Mouse (Mus musculus) brown adipose tissue, adult 24 weeks (tissue): ENCODE data around the gene Zfp513. TPM values are rescaled to one million over a fixed set of nuclear protein-coding genes. Genes with fewer than 3 reads are reported as not detected.
A peak's percentile ranks its signal among the peaks of the same experiment; 100 is the strongest.

ENCODE experiments used
- H3K27ac ChIP-seq: fragments of 200-500 bp; replicated peaks from 2 replicates; pipeline ENCODE4 v1.5.1; 2012; ENCODE audit warnings: low read depth, mild to moderate bottlenecking, low read length
- H3K4me1 ChIP-seq: fragments of 200-500 bp; 2 replicates; pipeline ENCODE4 v1.6.1; 2012; ENCODE audit warnings: low read length, mixed read lengths; ENCODE audit not compliant: control insufficient read depth, insufficient read depth, insufficient read length
- H3K4me3 ChIP-seq: fragments of 200-500 bp; 2 replicates; pipeline ENCODE4 v1.5.1; 2012; ENCODE audit warnings: low read depth, mild to moderate bottlenecking, low read length, moderate library complexity; ENCODE audit not compliant: insufficient read depth
- polyA plus RNA-seq: library from polyadenylated mRNA; stranded (reverse); fragments of >200 nt; gene quantifications from 2 replicates; pipeline ENCODE4 v1.2.4, GENCODE M21; 2012; ENCODE audit not compliant: missing spikeins, insufficient read depth, insufficient read length

The Zfp513 gene
- polyA plus RNA-seq, 1 experiment: 10.0 TPM

GRCm38 (mm10) chr5:31194486-31195485 lies 7.3 kb downstream of the Zfp513 start:
- Histone ChIP-seq H3K4me1 (peaks cover 3% of the 10 kb centered on the region; the same call in 1 of the 2 replicates), H3K4me3 (no peak overlapping the region), H3K27ac (no peak overlapping the region)

DNA sequence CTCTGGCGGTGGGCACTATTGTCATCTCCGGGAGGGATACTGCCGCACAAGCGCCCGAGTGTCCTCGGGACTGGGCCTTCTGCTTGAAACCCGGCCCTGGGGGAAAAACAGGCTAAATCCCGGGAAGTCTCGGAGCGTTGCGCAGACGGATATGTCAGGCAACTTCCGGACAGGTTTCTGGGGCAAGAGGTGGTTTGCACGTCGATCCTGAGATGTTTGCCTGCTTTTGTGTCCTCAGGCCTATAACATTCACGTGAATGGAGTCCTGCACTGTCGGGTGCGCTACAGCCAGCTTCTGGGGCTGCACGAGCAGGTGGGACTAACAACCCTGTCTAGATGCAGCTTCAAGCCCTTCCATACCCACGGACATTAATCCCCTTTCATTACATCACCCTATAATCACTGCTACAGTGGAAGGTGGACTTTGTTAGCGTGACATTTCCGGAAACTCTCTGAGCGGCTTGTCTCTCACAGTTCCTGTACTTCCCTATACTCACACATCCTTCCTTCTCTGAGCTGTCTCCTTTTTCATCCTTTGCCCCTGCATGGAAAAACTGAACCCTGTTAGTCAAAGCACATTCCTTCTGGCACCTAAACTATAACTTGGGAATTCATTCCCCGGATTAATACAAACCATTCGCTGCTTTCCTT lies 8.3 kb downstream of the Zfp513 start:
- peaks cover 3% of the 10 kb centered on the region; the same call in 1 of the 2 replicates for H3K4me1 ChIP-seq
- peak overlapping the region; percentile 92 for H3K4me3 ChIP-seq
- peak overlapping the region; percentile 85 for H3K27ac ChIP-seq

DNA sequence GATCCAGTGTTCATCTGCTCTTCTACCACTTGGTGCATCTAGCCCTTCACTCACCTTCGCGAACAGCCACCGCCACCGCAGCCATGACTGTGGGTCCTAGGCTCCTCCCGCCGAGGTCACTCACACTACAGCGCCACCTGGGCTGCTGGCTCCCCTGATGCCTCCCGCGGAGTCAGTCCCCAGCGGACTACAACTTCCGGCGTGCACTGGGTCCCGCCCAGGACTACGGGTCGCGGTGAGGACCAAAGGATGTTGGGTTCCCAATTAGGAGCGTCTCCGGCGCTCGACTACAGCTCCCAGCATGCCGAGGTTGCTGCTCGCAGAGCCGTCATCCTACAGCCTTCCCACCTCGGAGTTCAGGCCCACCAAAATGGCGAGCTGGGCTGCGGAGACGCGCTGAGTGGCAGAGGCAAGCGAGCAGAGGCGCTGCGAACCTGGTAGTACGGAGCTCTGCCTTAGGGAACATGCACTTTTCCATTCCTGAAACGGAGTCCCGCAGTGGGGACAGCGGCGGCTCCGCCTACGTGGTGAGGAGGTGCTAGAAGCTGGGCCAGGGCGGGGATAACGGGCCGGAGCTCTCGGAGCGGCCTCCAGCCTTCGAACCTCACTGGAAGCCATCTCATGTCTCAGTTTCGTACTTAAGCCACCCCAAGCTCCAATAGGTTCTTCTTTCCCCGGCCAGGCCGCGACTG lies 9.0 kb downstream of the Zfp513 start, which contains the start of the genes Snx17 and Eif2b4:
Snx17 (plus strand) TSS at position 289 of the 692 bp plus-strand sequence.
Eif2b4 (minus strand) TSS at position 492 of the 692 bp plus-strand sequence.
- H3K27ac ChIP-seq: peak within 1 kb of the TSS; percentile 85
- H3K4me3 ChIP-seq: peak within 1 kb of the TSS; percentile 92
- H3K4me1 ChIP-seq: peaks cover 3% of the 10 kb centered on the region; the same call in 1 of the 2 replicates

- Histone ChIP-seq H3K4me1 (peaks cover 3% of the 10 kb centered on the region; the same call in 1 of the 2 replicates), H3K4me3 (peak overlapping the region; percentile 78), H3K27ac (peak overlapping the region; percentile 62)
Measured at GRCm38 (mm10) chr5:31192045-31192938, 9.8 kb downstream of the Zfp513 start.

DNA sequence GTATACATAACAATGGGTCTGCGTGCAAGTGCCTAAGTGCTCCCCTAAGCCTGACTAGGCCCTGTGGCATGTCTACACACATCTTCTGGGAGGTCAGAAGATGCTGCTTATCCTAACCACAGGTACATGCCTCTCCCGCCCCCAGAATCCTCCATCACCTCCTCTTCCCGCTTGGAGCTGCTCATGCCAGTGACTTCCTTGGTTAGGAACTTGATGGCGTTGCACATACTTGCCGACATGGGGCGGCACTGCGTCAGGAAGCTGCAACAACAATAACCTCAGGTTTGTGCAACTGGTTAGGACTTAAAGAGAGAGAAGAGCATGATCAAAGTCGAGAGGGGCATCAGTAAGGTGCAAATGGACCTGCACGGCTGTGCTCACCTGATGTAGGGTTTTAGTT lies 11.9 kb downstream of the Zfp513 start:
- Histone ChIP-seq H3K4me1 (peaks cover 3% of the 10 kb centered on the region; the same call in 1 of the 2 replicates), H3K4me3 (no peak overlapping the region), H3K27ac (no peak overlapping the region)

DNA sequence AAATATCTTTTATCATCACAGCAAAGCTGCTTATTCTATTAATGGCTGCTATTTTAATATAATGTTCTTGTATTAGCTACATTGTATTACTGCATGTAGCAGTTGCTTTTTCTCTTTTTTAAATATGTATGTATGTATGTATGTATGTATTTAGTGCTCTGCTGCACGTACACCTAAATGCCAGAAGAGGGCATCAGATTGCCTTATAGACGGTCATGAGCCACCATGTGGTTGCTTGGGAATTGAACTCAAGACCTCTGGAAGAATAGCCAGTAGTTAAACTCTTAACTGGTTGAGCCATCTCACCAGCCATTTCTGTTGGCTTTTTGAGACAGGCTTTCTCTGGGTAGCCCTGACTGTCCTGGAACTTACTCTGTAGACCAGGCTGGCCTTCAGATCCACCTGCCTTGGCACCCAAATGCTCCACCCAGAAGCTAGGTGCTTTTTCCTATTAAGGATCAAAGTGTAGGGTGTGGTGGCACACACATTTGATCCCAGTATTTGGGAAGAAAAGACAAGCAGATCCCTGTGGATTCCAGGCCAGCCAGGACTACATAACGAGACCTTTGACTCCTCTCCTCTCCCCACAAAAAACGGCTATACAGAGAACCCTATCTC lies 13.8 kb downstream of the Zfp513 start:
- Histone ChIP-seq H3K4me1 (peaks cover 3% of the 10 kb centered on the region; the same call in 1 of the 2 replicates), H3K27ac (no peak overlapping the region), H3K4me3 (no peak overlapping the region)

DNA sequence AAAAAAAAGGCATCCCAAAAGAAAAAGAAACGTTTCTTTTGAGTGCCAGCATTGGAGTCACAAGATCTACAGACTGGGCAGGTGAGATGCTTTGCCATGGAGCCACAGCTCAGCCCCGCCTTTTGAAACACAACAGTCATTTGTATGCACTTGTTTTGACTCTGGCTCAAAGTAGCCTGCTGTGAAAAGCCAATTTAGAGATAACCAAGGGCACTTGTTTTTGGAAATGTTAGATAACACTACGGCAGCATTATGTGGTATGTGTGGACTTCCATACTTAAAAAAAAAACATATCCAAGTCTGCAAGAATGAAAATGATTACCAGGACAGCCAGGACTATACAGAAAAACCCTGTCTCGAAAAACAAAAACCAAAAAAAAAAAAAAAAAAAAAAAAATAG lies 18.4 kb downstream of the Zfp513 start:
- H3K4me1 ChIP-seq: no peaks in the 10 kb centered on the region
- H3K4me3 ChIP-seq: no peak overlapping the region
- H3K27ac ChIP-seq: no peak overlapping the region

- Histone ChIP-seq H3K4me1 (no peaks in the 10 kb centered on the region), H3K27ac (no peak overlapping the region), H3K4me3 (0 out of 2 replicates have a peak overlapping the region, but pooled peaks have one; percentile 7)
Measured at GRCm38 (mm10) chr5:31181183-31181770, 20.8 kb downstream of the Zfp513 start.

DNA sequence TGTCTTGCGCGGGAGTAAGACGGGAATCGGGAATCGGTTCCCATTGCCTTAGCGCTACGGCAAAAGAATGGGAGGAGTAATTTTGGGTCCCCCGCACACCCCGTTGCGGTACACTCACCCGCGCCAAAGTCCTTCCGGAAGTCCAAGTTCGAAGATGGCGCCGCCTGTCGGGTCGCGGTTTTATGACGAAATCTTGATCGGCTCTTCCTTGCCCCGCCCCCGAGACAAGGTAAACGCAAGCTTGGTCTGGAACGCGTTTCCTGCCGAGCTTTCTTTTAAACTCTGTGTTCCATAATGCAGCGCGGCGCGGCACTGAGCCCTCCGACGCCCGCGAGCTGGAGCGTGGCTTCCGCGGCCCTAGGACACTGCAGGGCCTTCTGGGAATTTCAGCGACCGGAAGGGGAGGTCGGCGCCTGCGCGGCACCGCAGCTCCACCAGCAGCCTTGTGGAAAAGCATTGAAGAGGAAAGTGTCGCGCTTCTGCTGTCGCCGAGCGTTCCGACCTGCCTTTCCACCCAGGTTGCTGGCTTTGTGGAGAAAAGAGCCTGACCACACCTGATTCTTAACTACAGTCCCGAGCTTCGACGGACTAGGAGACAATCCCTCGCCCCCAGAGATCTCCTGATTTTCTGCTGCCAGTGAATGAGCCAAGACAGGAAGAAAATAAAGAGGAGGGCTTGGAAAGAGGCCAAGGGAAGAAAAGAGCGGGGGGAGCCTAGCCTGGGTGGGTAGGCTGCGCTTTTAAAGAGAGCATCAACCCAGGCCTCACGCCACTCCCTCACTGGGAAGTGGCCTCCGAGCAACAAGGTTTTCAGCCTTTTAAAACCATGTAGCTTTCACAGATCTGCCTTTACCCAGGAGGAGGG lies 22.1 kb downstream of the Zfp513 start, which contains the start of the genes Gm29609 and Gtf3c2:
Gm29609 (minus strand) TSS at position 146 of the 865 bp plus-strand sequence.
Gtf3c2 (minus strand) TSS at position 379 of the 865 bp plus-strand sequence.
- H3K27ac ChIP-seq: peak within 1 kb of the TSS; percentile 95
- H3K4me3 ChIP-seq: peak within 1 kb of the TSS; percentile 81
- H3K4me1 ChIP-seq: no peaks in the 10 kb centered on the region

DNA sequence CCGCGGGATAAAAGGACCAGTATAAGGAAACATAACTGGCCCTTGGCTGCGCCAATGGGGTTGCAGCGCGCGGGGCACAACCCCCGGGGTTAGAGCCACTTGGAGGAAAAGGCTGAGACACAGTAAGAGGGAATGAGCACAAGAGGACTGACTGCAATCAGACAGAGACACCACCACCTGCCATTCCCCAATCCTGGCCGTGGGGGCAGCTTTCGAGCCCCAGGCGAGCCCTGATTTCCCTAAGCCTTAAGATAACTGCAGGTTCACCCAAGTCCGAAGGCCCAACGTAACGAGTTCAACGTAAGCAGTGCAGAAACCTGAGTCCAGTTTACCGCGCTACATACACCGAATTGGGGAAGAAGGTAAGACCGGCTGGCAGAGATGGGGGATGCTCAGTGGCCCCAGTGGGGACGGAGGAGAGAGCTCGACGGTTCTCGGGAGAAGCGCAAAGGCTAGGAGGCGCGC lies 22.8 kb downstream of the Zfp513 start:
- H3K27ac ChIP-seq: peak overlapping the region; percentile 64
- no peaks in the 10 kb centered on the region for H3K4me1 ChIP-seq
- H3K4me3 ChIP-seq: peak overlapping the region; percentile 81

GRCm38 (mm10) chr5:31168630-31169029 lies 33.5 kb downstream of the Zfp513 start:
- Histone ChIP-seq H3K27ac (no peak overlapping the region), H3K4me1 (no peaks in the 10 kb centered on the region), H3K4me3 (no peak overlapping the region)

GRCm38 (mm10) chr5:31164878-31165277 lies 37.2 kb downstream of the Zfp513 start:
- H3K4me1 ChIP-seq: no peaks in the 10 kb centered on the region
- H3K27ac ChIP-seq: no peak overlapping the region
- no peak overlapping the region for H3K4me3 ChIP-seq
